Mouse (Mus musculus) c-Kit-negative CD71-positive TER-119-positive erythroid progenitor cells, embryonic 14.5 days (primary cell): Measurements from ENCODE around the gene Ush2a.

Experiments
- DNase-seq: peaks from one replicate; pipeline ENCODE4 v3.0.0-alpha.2; 2013; ENCODE audit warnings: low read depth, low spot score

Ush2a gene

DNA sequence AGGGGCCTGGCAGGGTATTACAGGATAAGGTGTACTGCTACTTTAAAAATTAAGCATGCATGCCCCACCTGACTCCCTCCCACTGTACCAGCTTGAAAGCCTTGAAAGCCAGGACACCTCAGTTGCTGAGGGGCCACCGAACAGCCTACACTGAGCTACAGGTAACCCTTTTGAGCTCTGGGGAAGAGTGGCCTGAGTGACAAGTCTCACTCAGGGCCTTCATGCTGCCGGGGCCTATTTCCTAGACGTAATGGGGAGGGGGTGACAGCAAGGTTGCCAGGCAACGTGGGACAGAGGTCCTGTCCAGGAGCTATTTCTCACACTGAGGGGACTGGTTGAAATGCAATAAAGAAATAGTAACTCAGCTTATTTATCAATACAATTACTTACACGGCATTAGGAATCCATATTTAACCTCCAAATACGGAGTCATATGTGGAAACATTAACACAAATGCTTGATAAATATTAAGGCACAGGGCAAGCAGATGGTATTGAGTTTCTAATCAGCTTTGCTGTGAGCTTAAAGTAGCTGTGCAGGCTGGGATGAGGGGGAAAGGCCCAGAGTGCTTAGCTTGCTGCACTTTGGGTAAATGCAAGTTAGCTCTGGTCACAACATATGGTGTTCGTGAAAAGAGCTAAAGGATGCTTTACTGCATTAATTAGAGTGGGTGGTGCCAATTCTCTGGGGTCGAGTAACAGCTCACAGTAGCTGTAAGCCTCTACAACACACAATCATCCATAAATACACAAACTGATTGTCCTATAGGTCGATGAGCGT lies at the start of gene Ush2a:
Gene Ush2a (plus strand): TSS at position 121 of the 780 bp plus-strand sequence.
- no peak for DNase-seq

GRCm38 (mm10) chr1:188214885-188215611 lies 46.8 kb upstream of the Ush2a start:
- no peak for DNase-seq

GRCm38 (mm10) chr1:188221226-188221792 lies 40.5 kb upstream of the Ush2a start:
- no peak for DNase-seq

DNA sequence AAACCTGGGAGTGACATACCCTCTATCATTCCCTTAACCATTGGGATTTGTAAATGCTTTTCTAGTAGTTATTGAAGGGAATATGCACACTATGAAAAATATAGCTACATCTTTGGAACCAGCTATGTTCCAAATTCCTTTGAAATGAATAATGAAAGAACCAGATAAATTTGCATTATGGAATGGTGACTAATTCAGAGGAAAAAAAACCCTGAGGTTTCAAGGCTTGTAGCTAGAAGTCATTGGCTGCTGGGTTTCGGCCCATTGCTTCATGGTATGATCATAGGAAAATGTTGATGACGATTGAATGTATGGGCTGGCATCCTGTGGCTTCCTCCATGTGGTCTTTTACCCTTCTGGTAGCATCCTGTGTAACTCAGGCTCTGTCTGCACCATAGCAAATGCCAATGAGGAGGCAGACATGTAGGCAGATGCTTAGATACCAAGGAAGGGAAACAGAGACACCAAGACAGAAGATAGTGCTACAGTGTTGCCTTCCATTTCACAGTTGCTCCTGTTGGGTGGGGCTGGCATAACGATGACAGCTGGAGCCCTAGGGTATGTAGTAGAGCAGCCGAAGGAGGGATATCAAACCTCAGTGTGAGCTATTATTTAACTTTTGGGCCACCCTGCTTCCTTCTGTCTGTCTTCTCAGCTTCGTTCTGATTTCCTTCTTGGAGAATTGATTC lies 28.6 kb upstream of the Ush2a start:
- no peak for DNase-seq

- DNase-seq, result no peak
Observed at GRCm38 (mm10) chr1:188238636-188239035, 23.2 kb upstream of the Ush2a start.

DNA sequence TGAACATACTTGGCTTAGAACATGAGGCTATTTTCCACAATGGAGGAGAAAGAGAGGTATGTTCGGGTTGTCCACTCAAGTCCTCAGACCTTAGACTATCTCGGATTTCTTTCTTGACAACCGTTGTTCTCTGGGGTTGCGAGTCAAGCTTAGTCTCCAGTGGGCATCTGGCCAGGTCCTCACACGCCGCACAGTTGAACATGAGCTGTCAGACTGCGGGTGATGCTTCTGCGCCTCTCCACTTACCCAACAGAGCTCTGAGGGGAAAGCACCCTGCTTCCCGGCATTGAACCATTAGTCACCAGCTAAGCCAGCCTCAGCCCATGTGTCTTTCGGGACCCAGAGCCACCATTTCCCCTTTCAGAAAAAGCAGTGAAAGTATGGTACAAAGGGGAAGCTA lies 20.1 kb upstream of the Ush2a start:
- no peak for DNase-seq

- no peak for DNase-seq
Observed at GRCm38 (mm10) chr1:188257500-188257899, 4.3 kb upstream of the Ush2a start.

DNA sequence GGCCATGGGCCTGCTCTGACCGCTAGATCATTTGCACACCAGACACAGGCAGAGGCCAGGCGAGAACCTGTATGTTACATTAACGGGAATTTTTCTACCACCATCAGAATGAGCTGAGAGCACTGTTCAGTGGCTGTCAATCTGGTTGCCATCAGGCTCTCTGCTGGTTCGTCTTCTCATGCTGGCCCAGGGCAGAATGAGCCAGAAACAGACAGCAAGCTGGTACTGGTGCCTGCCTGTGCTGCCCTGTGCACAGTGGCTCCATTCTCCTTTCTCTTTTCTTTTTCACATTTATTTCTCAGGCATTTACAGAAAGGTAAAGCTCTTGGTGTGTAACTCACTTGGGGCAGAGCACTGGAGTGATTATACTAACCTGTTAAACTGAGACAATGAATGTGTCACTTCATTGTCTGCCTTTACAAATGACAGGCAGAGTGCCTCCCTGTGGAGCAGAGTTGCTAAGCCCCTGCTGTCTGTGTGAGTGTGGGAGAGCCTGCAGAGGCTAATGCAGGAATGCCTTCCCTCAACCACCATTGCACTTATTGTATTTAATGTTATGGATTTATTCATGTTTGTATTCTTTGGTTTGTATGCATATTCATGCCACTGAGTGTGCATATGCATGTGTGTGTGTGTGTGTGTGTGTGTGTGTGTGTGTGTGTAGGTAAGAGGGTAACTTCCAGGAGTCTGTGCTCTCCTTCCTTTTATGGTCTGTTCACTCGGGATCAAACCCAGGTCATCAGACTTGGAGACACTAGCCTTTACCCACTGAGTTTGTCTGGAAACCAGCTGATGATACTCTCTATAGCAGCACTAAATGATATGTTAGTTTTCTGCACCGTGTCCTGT lies 1.3 kb upstream of the Ush2a start:
- no peak for DNase-seq

- DNase-seq, result no peak
Observed at GRCm38 (mm10) chr1:188267127-188267722, 5.4 kb downstream of the Ush2a start.

GRCm38 (mm10) chr1:188269071-188269470 lies 7.2 kb downstream of the Ush2a start:
- DNase-seq, result no peak

GRCm38 (mm10) chr1:188313303-188313702 lies 51.5 kb downstream of the Ush2a start:
- DNase-seq, result no peak

GRCm38 (mm10) chr1:188316574-188316973 lies 54.8 kb downstream of the Ush2a start:
- no peak for DNase-seq

GRCm38 (mm10) chr1:188320204-188320603 lies 58.4 kb downstream of the Ush2a start:
- no peak for DNase-seq

DNA sequence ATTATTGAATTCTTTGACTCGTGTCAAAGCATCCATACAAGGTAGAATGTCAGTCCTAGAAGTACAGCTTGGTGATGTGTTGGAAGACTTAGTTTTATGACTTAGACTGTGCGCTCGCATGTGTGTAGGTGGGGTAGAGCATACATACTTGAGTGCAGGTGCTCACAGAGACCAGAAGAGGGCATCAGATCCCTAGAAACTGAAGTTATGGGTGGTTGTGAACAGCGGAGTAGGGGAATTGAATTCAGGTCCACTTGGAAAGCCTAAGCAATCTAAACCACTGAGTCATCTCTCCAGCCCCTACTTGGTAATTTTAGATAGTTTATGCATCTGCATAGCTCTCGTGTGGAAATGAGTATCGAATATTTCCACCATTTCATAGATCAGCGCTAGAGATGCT lies 59.7 kb downstream of the Ush2a start:
- DNase-seq, result no peak

- no peak for DNase-seq
Observed at GRCm38 (mm10) chr1:188330406-188330805, 68.6 kb downstream of the Ush2a start.

DNA sequence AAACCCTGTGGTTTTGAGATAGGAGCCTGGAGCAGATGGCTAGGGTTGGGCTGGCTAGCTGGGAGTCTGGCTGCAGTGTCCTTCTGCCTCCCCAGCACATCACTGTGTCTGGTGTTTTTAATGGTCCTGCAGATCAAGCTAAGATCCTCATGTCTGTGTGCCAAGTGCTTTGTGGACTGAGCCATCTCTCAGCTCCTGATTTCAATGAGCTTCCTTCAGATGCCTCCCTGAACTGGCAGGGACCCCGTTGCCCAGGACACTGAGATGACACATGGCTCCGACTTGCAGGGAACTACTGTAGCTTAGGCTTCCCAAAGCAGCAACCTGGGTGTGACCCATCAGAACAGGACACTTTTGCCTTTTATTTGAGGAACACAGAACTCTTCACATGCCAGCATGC lies 72.1 kb downstream of the Ush2a start:
- DNase-seq, result no peak

- no peak for DNase-seq
Observed at GRCm38 (mm10) chr1:188347762-188348161, 85.9 kb downstream of the Ush2a start.

- no peak for DNase-seq
Observed at GRCm38 (mm10) chr1:188354726-188355125, 92.9 kb downstream of the Ush2a start.

DNA sequence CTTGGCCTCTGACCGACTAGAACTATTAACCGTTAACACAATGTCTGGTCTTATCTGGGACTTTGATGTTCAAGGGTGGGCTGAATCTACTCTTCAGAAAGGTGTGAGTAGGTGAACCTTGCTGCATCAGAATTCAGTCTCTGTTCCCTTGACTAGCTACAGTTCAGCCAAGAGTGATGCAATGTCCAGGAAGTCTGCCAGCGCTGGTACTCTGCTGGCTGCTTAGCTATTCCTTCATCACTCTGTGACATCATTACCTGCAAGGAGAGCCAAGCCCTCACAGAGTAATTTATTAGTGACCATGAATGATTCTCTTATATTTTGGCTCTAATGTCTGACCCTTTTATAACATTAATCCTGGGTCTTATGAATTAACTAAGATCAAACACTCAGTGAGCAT lies 101.7 kb downstream of the Ush2a start:
- DNase-seq, result no peak

GRCm38 (mm10) chr1:188385180-188385579 lies 123.4 kb downstream of the Ush2a start:
- no peak for DNase-seq

GRCm38 (mm10) chr1:188385733-188386261 lies 124.0 kb downstream of the Ush2a start:
- DNase-seq, result no peak
